Mouse (Mus musculus) CD4-positive helper T cell, adult 2 months (primary cell): Measurements from ENCODE around the gene Cfap97.
"Not testable (repeated sequence)": the region's sequence is repeated elsewhere in the genome, so short reads cannot be mapped to it uniquely, and the experiment has no call there.

Experiments
- DNase-seq: peaks from one replicate; pipeline ENCODE4 v3.0.0-alpha.2; 2012; ENCODE audit warnings: low read depth, missing footprints, low spot score

Gene Cfap97

GRCm38 (mm10) chr8:46151202-46152062, at the start of gene Cfap97:
Cfap97 (plus strand) TSS chr8:46151771.
- peak; percentile 53 for DNase-seq

GRCm38 (mm10) chr8:46103434-46103833, 48.1 kb upstream of the Cfap97 start:
- no peak for DNase-seq

- no peak for DNase-seq
Measured at GRCm38 (mm10) chr8:46107690-46108089, 43.9 kb upstream of the Cfap97 start.

- DNase-seq = peak; percentile 1
Measured at GRCm38 (mm10) chr8:46113421-46114170, 38.0 kb upstream of the Cfap97 start.

- no peak for DNase-seq
Measured at GRCm38 (mm10) chr8:46117172-46117571, 34.4 kb upstream of the Cfap97 start.

GRCm38 (mm10) chr8:46119176-46119575, 32.4 kb upstream of the Cfap97 start:
- no peak for DNase-seq

GRCm38 (mm10) chr8:46122498-46122897, 29.1 kb upstream of the Cfap97 start:
- no peak for DNase-seq

- no peak for DNase-seq
Measured at GRCm38 (mm10) chr8:46130426-46130825, 21.1 kb upstream of the Cfap97 start.

- DNase-seq = not testable (repeated sequence)
Measured at GRCm38 (mm10) chr8:46135546-46135945, 16.0 kb upstream of the Cfap97 start.

- no peak for DNase-seq
Measured at GRCm38 (mm10) chr8:46137336-46137735, 14.2 kb upstream of the Cfap97 start.

- DNase-seq = no peak
Measured at GRCm38 (mm10) chr8:46137843-46138596, 13.6 kb upstream of the Cfap97 start.

GRCm38 (mm10) chr8:46140376-46141120, 11.0 kb upstream of the Cfap97 start:
- DNase-seq = no peak

- DNase-seq = no peak
Measured at GRCm38 (mm10) chr8:46141688-46142087, 9.9 kb upstream of the Cfap97 start.

GRCm38 (mm10) chr8:46142498-46143081, 9.0 kb upstream of the Cfap97 start:
- peak; percentile 52 for DNase-seq

GRCm38 (mm10) chr8:46143470-46143869, 8.1 kb upstream of the Cfap97 start:
- peak; percentile 16 for DNase-seq

- no peak for DNase-seq
Measured at GRCm38 (mm10) chr8:46143924-46144323, 7.6 kb upstream of the Cfap97 start.

- DNase-seq = no peak
Measured at GRCm38 (mm10) chr8:46146173-46146572, 5.4 kb upstream of the Cfap97 start.

GRCm38 (mm10) chr8:46149306-46149705, 2.3 kb upstream of the Cfap97 start:
- no peak for DNase-seq

- peak; percentile 28 for DNase-seq
Measured at GRCm38 (mm10) chr8:46149782-46150181, 1.8 kb upstream of the Cfap97 start.

- DNase-seq = peak; percentile 94
Measured at GRCm38 (mm10) chr8:46152064-46153031, 777 bp downstream of the Cfap97 start, which contains the start of gene Snx25. Snx25 (minus strand) TSS chr8:46152159.
